Mouse (Mus musculus) hindbrain, embryonic 13.5 days (tissue): ENCODE measurements around the gene Abcf1. TPM values are rescaled to one million over a fixed set of nuclear protein-coding genes. Genes with fewer than 3 reads are reported as not detected.

Source experiments
- ATAC-seq: fragments of 200-750 bp; cut with Nextera tagmentation; 2 replicates; pipeline ENCODE4 v1.8.0; 2017; ENCODE audit warnings: moderate TSS enrichment; ENCODE audit not compliant: low FRiP score
- H3K27ac ChIP-seq: fragments of 300-500 bp; sonication (generic); 2 replicates; pipeline ENCODE4 v1.5.1; 2015; ENCODE audit warnings: inconsistent platforms, mild to moderate bottlenecking, moderate library complexity
- H3K27me3 ChIP-seq: fragments of 300-500 bp; sonication (generic); 2 replicates; pipeline ENCODE4 v1.6.1; 2015; ENCODE audit warnings: mild to moderate bottlenecking, inconsistent platforms
- H3K36me3 ChIP-seq: fragments of 300-500 bp; sonication (generic); 2 replicates; pipeline ENCODE4 v1.6.1; 2015; ENCODE audit warnings: mild to moderate bottlenecking, inconsistent platforms
- H3K4me1 ChIP-seq: fragments of 300-500 bp; sonication (generic); replicated peaks from 2 replicates; pipeline ENCODE4 v1.6.1; 2015; ENCODE audit warnings: inconsistent platforms
- H3K4me2 ChIP-seq: fragments of 300-500 bp; sonication (generic); 2 replicates; pipeline ENCODE4 v1.6.1; 2015; ENCODE audit warnings: inconsistent platforms, mild to moderate bottlenecking, moderate library complexity
- H3K4me3 ChIP-seq: fragments of 300-500 bp; sonication (generic); 2 replicates; pipeline ENCODE4 v1.5.1; 2015; ENCODE audit warnings: mild to moderate bottlenecking, inconsistent platforms
- H3K9ac ChIP-seq: fragments of 300-500 bp; sonication (generic); 2 replicates; pipeline ENCODE4 v1.6.1; 2015; ENCODE audit warnings: mild to moderate bottlenecking, inconsistent platforms
- H3K9me3 ChIP-seq: fragments of 300-500 bp; sonication (generic); 2 replicates; pipeline ENCODE4 v1.6.1; 2016; ENCODE audit warnings: inconsistent platforms
- WGBS: fragments of 180-500 bp; shearing (Covaris S2); methylation state at CpG from one replicate; pipeline ENCODE4 v1.1.7; 2015; 5-methylcytosine and 5-hydroxymethylcytosine counted together
- microRNA counts: library from miRNA; unstranded; fragments of <30 nt; microRNA quantifications from one replicate; lab custom pipeline; 2016
- microRNA-seq: library from miRNA; unstranded; fragments of <30 nt; microRNA quantifications from one replicate; pipeline ENCODE4, GENCODE M21; 2016
- polyA plus RNA-seq: library from polyadenylated mRNA; unstranded; fragments of >200 nt; fragmentation: Nextera tagmentation; extraction: Ambion mirVana; gene quantifications from 2 replicates; pipeline ENCODE4 v1.2.1, GENCODE M21; 2015

Gene Abcf1
- polyA plus RNA-seq, 1 experiment from 2014 or later = 103 TPM

GRCm38 (mm10) chr17:35916297-35917142, 53.0 kb downstream of the Abcf1 start, which contains the start of the genes Mrps18b and Ppp1r10:
Gene Mrps18b, minus strand, starts transcription at chr17:35916389.
Gene Ppp1r10, plus strand, starts transcription at chr17:35916434.
- under 1% methylated on average over 83 of the region's 83 CpGs for WGBS
- no peaks in the 10 kb centered on the region for H3K27me3 ChIP-seq
- H3K4me2 ChIP-seq = peak within 1 kb of the TSS; percentile 83
- H3K27ac ChIP-seq = peak within 1 kb of the TSS; percentile 99
- H3K4me1 ChIP-seq = peaks cover 33% of the 10 kb centered on the region
- H3K9ac ChIP-seq = peak within 1 kb of the TSS; percentile 98
- H3K9me3 ChIP-seq = no peaks in the 10 kb centered on the region
- ATAC-seq = peak; percentile 94
- H3K36me3 ChIP-seq = peaks cover 18% of the 10 kb centered on the region
- H3K4me3 ChIP-seq = peak within 1 kb of the TSS; percentile 75

- Histone ChIP-seq H3K4me3 (peak overlapping the region; percentile 75), H3K4me1 (peaks cover 25% of the 10 kb centered on the region), H3K27ac (peak overlapping the region; percentile 99), H3K4me2 (peak overlapping the region; percentile 79), H3K36me3 (peaks cover 24% of the 10 kb centered on the region), H3K27me3 (no peaks in the 10 kb centered on the region), H3K9ac (peak overlapping the region; percentile 98), H3K9me3 (no peaks in the 10 kb centered on the region)
- WGBS = 3% methylated on average over 28 of the region's 28 CpGs
- no peak; the same call in 1 of the 2 replicates for ATAC-seq
Measured at GRCm38 (mm10) chr17:35915538-35916296, 53.8 kb downstream of the Abcf1 start.

DNA sequence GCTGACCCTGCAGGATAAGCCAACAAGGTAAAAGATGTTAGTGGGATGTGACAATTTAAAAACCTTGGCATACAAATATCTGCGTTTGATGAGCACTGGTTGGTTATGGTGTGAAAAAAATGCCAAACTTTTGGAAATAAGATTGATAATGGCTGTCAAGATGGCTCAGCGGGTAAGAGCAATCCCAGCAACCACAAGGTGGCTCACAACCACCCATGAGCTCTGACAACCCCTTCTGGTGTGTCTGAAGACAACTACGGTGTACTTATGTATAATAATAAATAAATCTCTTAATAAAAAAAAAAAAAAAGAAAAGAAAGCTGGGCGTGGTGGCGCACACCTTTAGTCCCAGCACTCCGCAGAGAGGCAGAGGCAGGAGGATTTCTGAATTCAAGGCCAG, 54.6 kb downstream of the Abcf1 start:
- peak overlapping the region; percentile 75 for H3K4me3 ChIP-seq

GRCm38 (mm10) chr17:35909919-35910369, 59.6 kb downstream of the Abcf1 start, which contains the start of gene Atat1:
Gene Atat1, minus strand, starts transcription at chr17:35910075.
- Histone ChIP-seq H3K9ac (peak within 1 kb of the TSS; percentile 94), H3K9me3 (no peaks in the 10 kb centered on the region), H3K4me3 (peak within 1 kb of the TSS; percentile 76), H3K4me2 (peak within 1 kb of the TSS; percentile 98), H3K36me3 (peaks cover 61% of the 10 kb centered on the region), H3K27me3 (no peaks in the 10 kb centered on the region), H3K4me1 (peaks cover 37% of the 10 kb centered on the region), H3K27ac (peak within 1 kb of the TSS; percentile 96)
- 2% methylated on average over 25 of the region's 25 CpGs for WGBS
- ATAC-seq = peak; percentile 90

More for the DNA sequence above, 54.6 kb downstream of the Abcf1 start:
- no peak for ATAC-seq
- peak overlapping the region; percentile 79 for H3K4me2 ChIP-seq
- H3K4me1 ChIP-seq = peaks cover 20% of the 10 kb centered on the region
- H3K9ac ChIP-seq = peak overlapping the region; percentile 98; the same call in 1 of the 2 replicates
- H3K27ac ChIP-seq = no peak overlapping the region
- no peaks in the 10 kb centered on the region for H3K9me3 ChIP-seq
- H3K27me3 ChIP-seq = no peaks in the 10 kb centered on the region
- H3K36me3 ChIP-seq = peaks cover 24% of the 10 kb centered on the region
- 83% methylated on average over 6 of the region's 6 CpGs for WGBS

GRCm38 (mm10) chr17:35909186-35909918, 60.2 kb downstream of the Abcf1 start:
- Histone ChIP-seq H3K4me1 (peaks cover 34% of the 10 kb centered on the region), H3K9me3 (no peaks in the 10 kb centered on the region), H3K4me3 (peak overlapping the region; percentile 76), H3K9ac (peak overlapping the region; percentile 94), H3K27ac (peak overlapping the region; percentile 96), H3K36me3 (peaks cover 65% of the 10 kb centered on the region), H3K27me3 (no peaks in the 10 kb centered on the region), H3K4me2 (peak overlapping the region; percentile 98)
- peak; percentile 46 for ATAC-seq
- WGBS = 25% methylated on average over 20 of the region's 20 CpGs

DNA sequence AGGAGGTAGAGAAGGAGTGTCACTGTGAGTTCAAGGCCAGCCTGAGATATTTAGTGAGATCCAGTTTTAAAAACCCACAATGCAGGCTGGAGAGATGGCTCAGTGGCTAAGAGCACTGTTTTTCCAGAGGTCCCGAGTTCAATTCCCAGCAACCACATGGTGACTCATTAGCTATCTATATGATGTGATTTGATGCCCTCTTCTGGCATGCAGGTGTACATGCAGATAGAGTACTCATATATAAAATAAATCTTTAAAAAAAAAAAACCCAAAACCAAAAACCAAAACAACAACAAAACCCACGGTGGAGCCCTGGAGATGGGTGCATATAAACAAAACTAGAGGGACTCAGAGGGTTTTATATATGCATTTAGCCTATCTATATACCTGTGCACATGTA, 62.0 kb downstream of the Abcf1 start:
- 87% methylated on average over 2 of the region's 2 CpGs for WGBS
- Histone ChIP-seq H3K4me1 (peaks cover 34% of the 10 kb centered on the region), H3K4me2 (peak overlapping the region; percentile 98), H3K9me3 (no peaks in the 10 kb centered on the region), H3K36me3 (peaks cover 71% of the 10 kb centered on the region), H3K4me3 (0 out of 2 replicates have a peak overlapping the region, but pooled peaks have one; percentile 76), H3K27ac (no peak overlapping the region), H3K27me3 (no peaks in the 10 kb centered on the region), H3K9ac (peak overlapping the region; percentile 94; the same call in 1 of the 2 replicates)
- ATAC-seq = no peak

MicroRNA genes within 50 kb of the gene (microRNA counts, 519-probe panel; counts per million panel counts)
- microRNA mmu-miR-1894-3p (lab: Ali Mortazavi, UCI) (51.3 counts per million), microRNA mmu-miR-1894-5p (lab: Ali Mortazavi, UCI) (51.3 counts per million), microRNA mmu-miR-877 (lab: Ali Mortazavi, UCI) (51.3 counts per million)

Small RNAs within 50 kb of the gene (microRNA-seq; reads per million reads assigned to microRNA genes)
- gene Mir1894 (not detected), gene Mir877 (126 reads per million, percentile 53 among the genes with 10 or more reads in this experiment)

Other genes starting within 250 kb of the Abcf1 start
- gene Ier3, start 148.1 kb downstream of the Abcf1 start, polyA plus RNA-seq = 8.2 and 9.2 TPM in 2 replicates
- 75.2 and 78.8 TPM in 2 replicates for gene Flot1, start 146.5 kb downstream of the Abcf1 start, polyA plus RNA-seq
- 1,714 and 1,822 TPM in 2 replicates for gene Tubb5, start 131.5 kb downstream of the Abcf1 start, polyA plus RNA-seq
- 11.0 and 11.3 TPM in 2 replicates for gene Mdc1, start 128.2 kb downstream of the Abcf1 start, polyA plus RNA-seq
- 26.4 and 26.9 TPM in 2 replicates for gene Nrm, start 108.4 kb downstream of the Abcf1 start, polyA plus RNA-seq
- gene Ppp1r18, start 104.2 kb downstream of the Abcf1 start, polyA plus RNA-seq = 26.9 and 30.5 TPM in 2 replicates
- 28.6 and 35.3 TPM in 2 replicates for gene Dhx16, start 89.9 kb downstream of the Abcf1 start, polyA plus RNA-seq
- gene 2310061I04Rik, start 72.3 kb downstream of the Abcf1 start, polyA plus RNA-seq = 45.8 and 48.7 TPM in 2 replicates
- 434 and 438 TPM in 2 replicates for gene Atat1, start 59.7 kb downstream of the Abcf1 start, polyA plus RNA-seq
- gene Mrps18b, start 53.4 kb downstream of the Abcf1 start, polyA plus RNA-seq = 46.8 and 54.7 TPM in 2 replicates
- gene Ppp1r10, start 53.3 kb downstream of the Abcf1 start, polyA plus RNA-seq = 46.0 and 47.2 TPM in 2 replicates
- gene Gnl1, start 10.1 kb upstream of the Abcf1 start, polyA plus RNA-seq = 53.6 and 53.7 TPM in 2 replicates
- 72.8 and 73.5 TPM in 2 replicates for gene Prr3, start 10.5 kb upstream of the Abcf1 start, polyA plus RNA-seq
- gene H2-T24, start 50.8 kb upstream of the Abcf1 start, polyA plus RNA-seq = 8.8 and 9.5 TPM in 2 replicates
- 3.2 and 3.3 TPM in 2 replicates for gene H2-T23, start 63.1 kb upstream of the Abcf1 start, polyA plus RNA-seq
- gene H2-T22, start 73.0 kb upstream of the Abcf1 start, polyA plus RNA-seq = 6.7 and 7.0 TPM in 2 replicates
- not detected in 2 replicates for gene Gm6034, start 73.2 kb upstream of the Abcf1 start, polyA plus RNA-seq
- not detected in 2 replicates for gene Gm11127, start 88.6 kb upstream of the Abcf1 start, polyA plus RNA-seq
- not detected in 2 replicates for gene Gm19684, start 151.9 kb upstream of the Abcf1 start, polyA plus RNA-seq
- not detected in 2 replicates for gene Gm7030, start 159.7 kb upstream of the Abcf1 start, polyA plus RNA-seq
- gene Gm8909, start 198.8 kb upstream of the Abcf1 start, polyA plus RNA-seq = not detected in 2 replicates
- gene H2-T3, start 220.5 kb upstream of the Abcf1 start, polyA plus RNA-seq = not detected in 2 replicates